Mouse (Mus musculus) liver, embryonic 12.5 days (tissue): ENCODE measurements around the gene Commd2. TPM values are rescaled to one million over a fixed set of nuclear protein-coding genes. Genes with fewer than 3 reads are reported as not detected.

Source experiments
- ATAC-seq: fragments of 200-750 bp; cut with Nextera tagmentation; 2 replicates; pipeline ENCODE4 v1.8.0; 2017; ENCODE audit warnings: moderate number of reproducible peaks, mild to moderate bottlenecking, moderate library complexity
- H3K27ac ChIP-seq: fragments of 300-500 bp; sonication (generic); 2 replicates; pipeline ENCODE4 v1.5.1; 2016; ENCODE audit warnings: mild to moderate bottlenecking
- H3K27me3 ChIP-seq: fragments of 300-500 bp; sonication (generic); replicated peaks from 2 replicates; pipeline ENCODE4 v1.6.1; 2016; ENCODE audit warnings: mild to moderate bottlenecking, moderate library complexity
- H3K36me3 ChIP-seq: fragments of 300-500 bp; sonication (generic); 2 replicates; pipeline ENCODE4 v1.6.1; 2016; ENCODE audit warnings: mild to moderate bottlenecking, moderate library complexity
- H3K4me1 ChIP-seq: fragments of 300-500 bp; sonication (generic); 2 replicates; pipeline ENCODE4 v1.6.1; 2016
- H3K4me2 ChIP-seq: fragments of 300-500 bp; sonication (generic); 2 replicates; pipeline ENCODE4 v1.6.1; 2016; ENCODE audit warnings: mild to moderate bottlenecking, moderate library complexity
- H3K4me3 ChIP-seq: fragments of 300-500 bp; sonication (generic); 2 replicates; pipeline ENCODE4 v1.5.1; 2016; ENCODE audit warnings: mild to moderate bottlenecking, moderate library complexity
- H3K9ac ChIP-seq: fragments of 300-500 bp; sonication (generic); 2 replicates; pipeline ENCODE4 v1.6.1; 2016; ENCODE audit warnings: mild to moderate bottlenecking, moderate library complexity
- H3K9me3 ChIP-seq: fragments of 300-500 bp; sonication (generic); replicated peaks from 2 replicates; pipeline ENCODE4 v1.6.1; 2016; ENCODE audit warnings: mild to moderate bottlenecking, moderate library complexity
- WGBS: fragments of 180-500 bp; shearing (Covaris S2); methylation state at CpG from one replicate; pipeline ENCODE4 v1.1.7; 2016; ENCODE audit not compliant: insufficient replicate concordance; 5-methylcytosine and 5-hydroxymethylcytosine counted together
- microRNA-seq: library from miRNA; unstranded; fragments of <30 nt; microRNA quantifications from one replicate; pipeline ENCODE4, GENCODE M21; 2017
- polyA plus RNA-seq: library from polyadenylated mRNA; unstranded; fragments of >200 nt; fragmentation: Nextera tagmentation; extraction: Ambion mirVana; gene quantifications from 2 replicates; pipeline ENCODE4 v1.2.1, GENCODE M21; 2016

The Commd2 gene
- polyA plus RNA-seq, 1 experiment from 2014 or later, result 53.5 TPM

GRCm38 (mm10) chr3:57611776-57612175, 39.7 kb downstream of the Commd2 start:
- no peaks in the 10 kb centered on the region for H3K4me1 ChIP-seq
- ATAC-seq, result no peak
- no peak overlapping the region for H3K4me3 ChIP-seq
- H3K27me3 ChIP-seq, result no peaks in the 10 kb centered on the region
- H3K9me3 ChIP-seq, result no peaks in the 10 kb centered on the region
- no peaks in the 10 kb centered on the region for H3K36me3 ChIP-seq
- WGBS, result 26% methylated on average over 7 of the region's 7 CpGs
- no peak overlapping the region for H3K27ac ChIP-seq
- no peak overlapping the region for H3K4me2 ChIP-seq
- H3K9ac ChIP-seq, result no peak overlapping the region

- no peak for ATAC-seq
- 59% methylated on average over 1 of the region's 1 CpGs for WGBS
These were observed 46.9 kb downstream of the Commd2 start for GRCm38 (mm10) chr3:57604618-57605015.

GRCm38 (mm10) chr3:57603891-57604617, 47.5 kb downstream of the Commd2 start:
- Histone ChIP-seq H3K9me3 (no peaks in the 10 kb centered on the region), H3K27me3 (no peaks in the 10 kb centered on the region), H3K36me3 (no peaks in the 10 kb centered on the region), H3K27ac (no peak overlapping the region), H3K9ac (no peak overlapping the region), H3K4me2 (no peak overlapping the region), H3K4me3 (no peak overlapping the region), H3K4me1 (no peaks in the 10 kb centered on the region)
- WGBS, result 50% methylated on average over 5 of the region's 5 CpGs
- no peak for ATAC-seq

More at GRCm38 (mm10) chr3:57604618-57605015, 46.9 kb downstream of the Commd2 start:
- H3K27ac ChIP-seq, result no peak overlapping the region
- no peaks in the 10 kb centered on the region for H3K9me3 ChIP-seq
- H3K4me2 ChIP-seq, result no peak overlapping the region
- no peaks in the 10 kb centered on the region for H3K36me3 ChIP-seq
- no peaks in the 10 kb centered on the region for H3K27me3 ChIP-seq
- H3K9ac ChIP-seq, result no peak overlapping the region
- no peaks in the 10 kb centered on the region for H3K4me1 ChIP-seq
- no peak overlapping the region for H3K4me3 ChIP-seq

GRCm38 (mm10) chr3:57602610-57603009, 48.9 kb downstream of the Commd2 start:
- H3K36me3 ChIP-seq, result no peaks in the 10 kb centered on the region
- WGBS, result 69% methylated on average over 4 of the region's 4 CpGs
- ATAC-seq, result no peak
- H3K9ac ChIP-seq, result no peak overlapping the region
- H3K4me1 ChIP-seq, result no peaks in the 10 kb centered on the region
- H3K27ac ChIP-seq, result no peak overlapping the region
- no peak overlapping the region for H3K4me3 ChIP-seq
- H3K4me2 ChIP-seq, result no peak overlapping the region
- no peaks in the 10 kb centered on the region for H3K27me3 ChIP-seq
- H3K9me3 ChIP-seq, result no peaks in the 10 kb centered on the region

DNA sequence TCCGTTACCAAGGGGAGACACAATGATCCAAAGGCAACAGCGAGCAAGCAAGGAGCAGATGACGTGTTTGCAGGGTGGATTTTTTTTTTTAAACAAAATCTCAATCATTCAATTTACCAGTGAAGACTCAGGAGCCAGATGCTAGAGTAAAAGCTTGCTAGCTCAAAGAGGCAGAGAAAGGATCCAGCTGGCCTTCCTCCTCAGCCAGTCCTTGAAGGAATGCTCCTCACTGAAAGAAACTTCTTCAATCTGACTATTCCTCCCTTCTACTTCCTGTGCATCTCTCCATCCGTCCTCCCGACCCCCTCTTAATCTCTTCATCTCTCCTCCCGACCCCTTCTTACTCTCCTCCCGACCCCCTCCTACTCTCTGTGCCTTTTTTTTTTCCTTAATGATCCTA, 54.9 kb downstream of the Commd2 start:
- 48% methylated on average over 7 of the region's 7 CpGs for WGBS
- H3K27me3 ChIP-seq, result no peaks in the 10 kb centered on the region
- H3K36me3 ChIP-seq, result no peaks in the 10 kb centered on the region
- H3K4me1 ChIP-seq, result no peaks in the 10 kb centered on the region
- ATAC-seq, result no peak
- no peak overlapping the region for H3K4me3 ChIP-seq
- no peaks in the 10 kb centered on the region for H3K9me3 ChIP-seq
- no peak overlapping the region for H3K27ac ChIP-seq
- no peak overlapping the region for H3K4me2 ChIP-seq
- no peak overlapping the region for H3K9ac ChIP-seq

GRCm38 (mm10) chr3:57595506-57595905, 56.0 kb downstream of the Commd2 start:
- H3K9me3 ChIP-seq, result no peaks in the 10 kb centered on the region
- H3K9ac ChIP-seq, result no peak overlapping the region
- H3K36me3 ChIP-seq, result no peaks in the 10 kb centered on the region
- no peaks in the 10 kb centered on the region for H3K4me1 ChIP-seq
- H3K27ac ChIP-seq, result no peak overlapping the region
- H3K4me2 ChIP-seq, result no peak overlapping the region
- no peak overlapping the region for H3K4me3 ChIP-seq
- ATAC-seq, result no peak
- no peaks in the 10 kb centered on the region for H3K27me3 ChIP-seq

Small RNA genes lying within 50 kb of the gene (microRNA-seq; reads per million reads assigned to microRNA genes)
- gene Mir6377, result not detected

Other genes starting within 250 kb of the Commd2 start
- gene Tm4sf4, start 226.4 kb downstream of the Commd2 start, polyA plus RNA-seq, result 17.1 and 18.8 TPM in 2 replicates
- 2.0 TPM in 2 replicates for gene Wwtr1, start 75.8 kb downstream of the Commd2 start, polyA plus RNA-seq
- not detected in 2 replicates for gene Ankub1, start 41.1 kb upstream of the Commd2 start, polyA plus RNA-seq
- gene Rnf13, start 84.3 kb upstream of the Commd2 start, polyA plus RNA-seq, result 24.0 and 28.1 TPM in 2 replicates
- gene Pfn2, start 196.4 kb upstream of the Commd2 start, polyA plus RNA-seq, result 13.9 and 14.7 TPM in 2 replicates